Mouse (Mus musculus): ENCODE measurements around the gene Dnah3.

The Dnah3 gene

DNA sequence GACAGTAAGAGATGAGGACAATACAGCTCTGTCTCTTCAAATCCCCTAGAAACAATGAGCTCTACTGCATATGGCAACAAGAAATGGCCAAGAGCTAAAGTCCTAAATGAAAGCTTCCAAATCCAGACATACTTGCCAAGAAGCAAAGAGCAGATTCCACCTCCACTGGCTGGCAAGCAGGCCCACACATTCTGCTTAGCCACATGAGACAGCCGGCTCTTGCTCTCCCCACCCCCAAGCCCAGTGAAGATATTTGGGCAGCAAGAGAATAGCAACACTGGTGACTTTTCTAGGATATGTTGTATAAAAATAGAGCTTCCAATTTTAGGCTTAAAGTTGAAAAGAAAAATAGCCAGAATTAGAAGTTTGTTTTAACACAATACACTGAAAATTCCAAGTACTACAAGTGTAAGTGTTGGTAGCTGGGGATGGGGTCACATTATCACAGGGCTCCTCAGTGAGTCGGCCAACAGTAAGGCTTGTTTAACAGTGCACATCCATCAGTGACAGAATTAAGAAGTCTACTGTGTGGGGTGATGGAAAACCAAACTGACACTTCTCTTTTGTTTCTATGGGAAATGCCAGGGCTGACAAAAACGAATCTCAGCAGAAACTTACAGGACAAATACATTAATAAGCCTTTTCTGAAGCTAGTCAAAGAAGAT, 219.2 kb downstream of the Dnah3 start:
- no peak for DNase-seq (ENCODE audit: low read depth, low spot score)

DNA sequence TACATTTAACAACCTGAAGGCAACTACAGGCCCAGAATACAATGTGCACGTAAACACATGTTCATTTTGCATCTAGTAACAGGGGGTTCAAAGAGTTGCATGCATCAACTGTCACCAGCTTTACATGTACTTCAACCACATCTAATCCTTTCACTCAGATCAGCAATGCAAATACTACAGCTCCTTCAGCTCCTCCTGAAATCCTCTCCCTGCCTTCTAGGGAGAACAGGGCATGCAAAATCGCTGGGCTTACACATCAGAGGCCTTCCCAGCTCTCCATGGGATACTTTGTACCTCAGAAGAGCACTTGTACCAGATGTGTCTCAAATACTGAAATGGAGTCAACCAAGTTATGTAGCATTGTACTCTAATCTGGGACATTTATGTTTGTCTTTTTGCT, 222.0 kb downstream of the Dnah3 start:
- no peak for DNase-seq (ENCODE audit: low read depth, low spot score)
